Mouse (Mus musculus) fat pad, adult 2 months (tissue): ENCODE data around the gene Ebf4.

Experiments
- DNase-seq: peaks from one replicate; pipeline ENCODE4 v3.0.0-alpha.2; 2011; ENCODE audit warnings: low read depth, low spot score; ENCODE audit errors: extremely low read depth

Ebf4 gene

DNA sequence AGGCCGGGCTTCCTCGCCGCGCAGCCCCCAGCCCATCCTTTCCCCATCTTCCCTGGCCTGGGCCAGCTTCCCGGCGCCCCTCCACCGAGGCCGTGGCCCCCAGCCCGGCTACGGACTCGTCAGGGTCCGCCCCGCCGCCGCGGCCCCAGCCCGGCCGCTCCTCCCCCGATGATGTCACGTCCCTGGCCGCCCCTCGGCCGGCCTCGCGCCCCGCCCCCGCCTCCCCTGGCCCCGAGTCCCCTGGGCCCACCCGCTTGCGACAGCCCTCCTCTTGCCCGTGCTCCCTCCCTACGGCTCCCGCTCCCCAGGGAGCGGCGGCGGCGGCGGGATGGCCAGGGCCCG is at the start of gene Ebf4:
Gene Ebf4 (plus strand): TSS at position 234 of the 342 bp plus-strand sequence.
- no peak for DNase-seq

DNA sequence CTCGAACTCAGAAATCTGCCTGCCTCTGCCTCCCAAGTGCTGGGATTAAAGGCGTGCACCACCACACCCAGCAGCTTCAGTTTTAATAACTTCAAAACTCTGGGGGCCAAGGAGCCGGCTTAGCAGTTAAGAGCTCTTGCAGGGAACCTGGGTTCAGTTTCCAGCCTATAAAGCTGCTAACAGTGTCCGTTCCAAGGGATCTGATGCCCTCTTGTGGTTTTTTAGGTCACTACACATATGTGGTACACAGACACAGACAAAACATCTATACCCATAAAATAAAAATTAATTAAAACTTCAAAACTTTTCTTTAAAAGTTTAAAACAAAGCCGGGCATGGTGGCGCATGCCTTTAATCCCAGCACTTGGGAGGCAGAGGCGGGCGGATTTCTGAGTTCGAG is 48.1 kb upstream of the Ebf4 start:
- no peak for DNase-seq

GRCm38 (mm10) chr2:130248226-130248625 is 46.7 kb upstream of the Ebf4 start:
- no peak for DNase-seq

DNA sequence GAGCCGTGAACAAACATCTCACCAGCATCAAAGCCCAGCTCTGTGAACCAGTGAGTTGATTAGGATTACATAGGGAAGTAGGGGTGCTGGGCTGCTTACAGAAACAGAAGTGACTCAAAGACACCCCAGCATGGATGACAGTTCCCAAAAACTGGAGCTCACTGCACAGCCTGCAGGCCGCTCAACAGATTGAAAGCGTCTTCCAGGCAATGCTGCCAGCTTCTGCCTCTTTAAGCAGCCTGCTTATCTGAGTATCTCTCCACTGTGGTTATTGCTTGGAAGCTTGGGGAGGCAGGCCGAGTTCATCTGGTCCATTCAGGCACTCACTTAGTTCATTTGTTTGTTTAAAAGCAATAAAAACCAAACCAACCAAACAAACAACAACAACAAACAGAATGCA is 38.2 kb upstream of the Ebf4 start:
- no peak for DNase-seq

- DNase-seq: no peak
These were observed 34.1 kb upstream of the Ebf4 start for GRCm38 (mm10) chr2:130260822-130261221.

- no peak for DNase-seq
These were observed 33.1 kb upstream of the Ebf4 start for GRCm38 (mm10) chr2:130261914-130262313.

DNA sequence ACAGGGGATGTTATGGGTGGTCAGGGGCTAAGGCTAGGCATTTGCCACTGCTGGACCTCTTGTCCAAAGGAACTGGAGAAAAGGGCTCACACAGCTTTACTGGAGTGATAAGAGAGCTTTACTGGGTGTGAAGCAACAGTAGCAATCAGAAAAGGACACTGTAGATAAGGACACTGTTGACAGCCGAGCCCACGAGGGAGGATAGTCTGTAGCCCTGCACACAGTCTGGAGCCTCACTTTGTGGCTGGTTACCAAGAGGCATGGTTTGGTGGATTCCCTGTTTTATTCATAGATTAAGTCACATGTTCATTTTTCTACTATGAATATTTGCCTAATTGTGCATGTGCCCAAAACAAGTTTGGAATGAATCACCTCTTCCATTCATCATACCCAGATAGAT is 32.6 kb upstream of the Ebf4 start:
- no peak for DNase-seq

DNA sequence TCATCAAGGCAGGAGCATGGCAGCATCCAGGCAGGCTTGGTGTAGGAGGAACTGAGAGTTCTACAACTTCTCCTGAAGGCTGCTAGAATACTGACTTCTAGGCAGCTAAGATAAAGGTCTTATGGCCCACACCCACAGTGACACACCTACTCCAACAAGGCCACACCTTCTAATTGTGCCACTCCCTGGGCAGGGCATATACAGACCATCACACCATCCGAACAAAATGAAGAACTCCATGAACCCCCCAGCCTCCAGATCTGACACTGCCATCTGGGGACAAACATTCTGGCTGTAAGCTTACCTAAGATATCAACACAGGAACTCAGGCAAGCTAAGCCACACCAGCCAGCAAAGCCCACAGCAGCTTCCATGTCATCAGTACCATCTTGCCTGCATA is 29.4 kb upstream of the Ebf4 start:
- no peak for DNase-seq

GRCm38 (mm10) chr2:130268074-130268473 is 26.9 kb upstream of the Ebf4 start:
- DNase-seq: no peak

GRCm38 (mm10) chr2:130273732-130274131 is 21.2 kb upstream of the Ebf4 start:
- no peak for DNase-seq

DNA sequence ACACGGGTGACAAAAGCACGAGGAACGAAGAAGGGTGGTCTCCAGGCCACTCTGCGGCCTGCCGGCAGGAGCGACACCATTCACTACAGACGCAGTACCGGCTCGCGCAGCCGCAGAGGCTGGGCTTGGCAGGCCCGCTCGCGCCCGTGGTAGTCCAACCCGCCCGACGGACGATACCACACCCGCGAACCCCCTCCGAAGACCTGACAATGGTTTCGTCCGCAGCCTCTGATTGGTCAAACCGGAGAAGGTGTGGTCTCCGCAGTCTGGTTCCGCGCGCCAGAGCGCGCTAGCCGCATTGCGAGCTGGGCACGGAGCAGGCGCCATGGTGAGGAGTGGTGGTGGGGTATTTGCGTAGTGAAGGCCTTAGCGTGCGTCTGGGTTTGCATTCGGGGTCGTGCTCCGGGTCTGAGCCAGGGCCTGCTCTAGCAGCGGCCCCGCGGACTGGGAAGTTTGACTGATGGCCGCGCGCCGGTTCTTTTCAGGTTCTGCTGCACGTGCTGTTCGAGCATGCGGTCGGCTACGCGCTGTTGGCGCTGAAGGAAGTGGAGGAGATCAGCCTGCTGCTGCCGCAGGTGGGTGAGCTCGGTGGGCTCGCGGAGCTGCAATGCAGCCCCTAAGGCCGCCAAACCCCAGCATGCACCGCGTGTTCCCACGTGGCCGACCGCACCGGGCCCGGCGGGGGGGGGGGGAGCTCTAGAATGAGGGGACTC is 20.7 kb upstream of the Ebf4 start, which contains the start of gene Nop56:
Gene Nop56 (plus strand): TSS at position 282 of the 713 bp plus-strand sequence.
- DNase-seq: peak; percentile 70

GRCm38 (mm10) chr2:130274862-130275261 is 20.1 kb upstream of the Ebf4 start:
- DNase-seq: no peak

DNA sequence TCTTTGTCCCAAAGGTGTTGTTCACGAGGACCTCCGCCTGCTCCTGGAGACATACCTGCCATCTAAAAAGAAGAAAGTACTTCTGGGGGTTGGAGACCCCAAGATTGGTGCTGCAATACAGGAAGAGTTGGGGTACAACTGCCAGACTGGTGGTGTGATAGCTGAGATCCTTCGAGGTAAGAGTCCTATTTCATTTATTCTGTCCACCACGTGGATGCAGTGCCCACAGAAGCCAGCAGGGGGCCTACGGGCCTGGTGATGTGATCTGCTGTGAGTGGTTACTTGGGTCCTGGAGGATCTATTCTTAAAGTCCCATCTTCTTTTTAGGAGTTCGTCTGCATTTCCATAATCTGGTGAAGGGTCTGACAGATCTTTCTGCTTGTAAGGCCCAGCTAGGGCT is 19.3 kb upstream of the Ebf4 start:
- DNase-seq: no peak

GRCm38 (mm10) chr2:130279600-130280091 is 15.3 kb upstream of the Ebf4 start:
- DNase-seq: no peak

GRCm38 (mm10) chr2:130280224-130280623 is 14.7 kb upstream of the Ebf4 start:
- no peak for DNase-seq

- DNase-seq: no peak
These were observed 14.2 kb upstream of the Ebf4 start for GRCm38 (mm10) chr2:130280818-130281217.

GRCm38 (mm10) chr2:130283854-130284654 is 10.9 kb upstream of the Ebf4 start, which contains the start of gene Idh3b:
Gene Idh3b, minus strand, starts transcription at chr2:130284547.
- no peak for DNase-seq

DNA sequence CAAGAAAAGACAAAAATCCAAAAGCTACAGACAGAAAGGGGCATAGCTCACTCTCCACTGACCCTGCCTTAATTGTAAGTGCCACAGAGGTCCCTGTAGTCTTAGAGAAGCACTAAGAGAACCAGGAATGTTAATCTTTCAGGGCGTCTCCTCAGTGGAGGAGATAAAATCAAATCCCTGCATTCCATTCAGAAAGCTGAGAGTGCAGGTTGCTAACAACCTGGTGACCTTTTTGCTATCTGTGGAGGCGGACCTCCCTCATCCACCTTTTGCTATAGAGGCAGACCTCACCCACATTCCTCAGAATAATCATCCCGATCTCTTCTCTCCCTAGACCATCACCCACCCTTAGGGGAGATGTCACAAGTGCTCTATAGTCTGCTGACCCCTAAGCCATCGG is 5.9 kb upstream of the Ebf4 start:
- no peak for DNase-seq

- no peak for DNase-seq
These were observed 3.5 kb upstream of the Ebf4 start for GRCm38 (mm10) chr2:130291434-130291833.

- no peak for DNase-seq
These were observed 2.0 kb upstream of the Ebf4 start for GRCm38 (mm10) chr2:130293009-130293408.

- no peak for DNase-seq
These were observed 1.5 kb upstream of the Ebf4 start for GRCm38 (mm10) chr2:130293486-130293885.
